In the genomic region with DNA sequence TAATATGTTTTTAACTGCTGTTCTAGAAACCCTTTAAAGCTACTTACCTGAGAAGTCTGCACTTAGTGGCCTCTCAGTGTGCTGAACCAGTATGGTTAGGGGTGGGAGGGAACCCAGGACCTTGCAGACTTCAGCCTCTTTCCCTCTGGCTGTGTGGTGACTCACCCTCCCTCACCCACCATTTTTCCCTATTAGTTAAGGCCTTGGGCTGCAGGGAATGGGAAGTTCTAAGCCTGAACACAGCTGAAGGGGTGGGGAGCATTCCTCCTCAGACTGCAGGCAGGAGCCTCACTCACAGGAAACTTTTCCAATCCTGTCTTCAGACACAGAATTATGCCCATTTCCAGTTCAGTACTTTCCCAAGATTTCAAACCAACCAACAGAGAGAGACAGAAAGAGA, we compare ENCODE assay signal across 8 mouse cellular contexts. TPM values are rescaled to one million over a fixed set of nuclear protein-coding genes. Genes with fewer than 3 reads are reported as not detected.
DNase-seq lines count a peak whose midpoint lies in the region; ATAC-seq and TF ChIP-seq lines count a peak whose summit lies in the region.

No protein-coding gene starts in this region.

- peak; percentile 28 for DNase-seq in kidney, adult 18-20 months
- DNase-seq in kidney, postnatal 4 days, result no peak
- peak; percentile 13 for DNase-seq in ES-CJ7 (ENCODE audit: low read depth, low spot score)
- DNase-seq in right cerebral cortex, postnatal 25 days, result no peak
- no peak for DNase-seq in midbrain, embryonic 14.5 days
- no peak for DNase-seq in right cerebral cortex, postnatal 14 days

- no peak overlapping the region for H3K4me3 ChIP-seq in cortical plate, adult 2 months (ENCODE audit: insufficient read depth, low read length)
- peak overlapping the region; percentile 86 for H3K4me3 ChIP-seq in liver, embryonic 12.5 days
- H3K4me3 ChIP-seq in midbrain, embryonic 14.5 days (replicated peaks; ENCODE audit: low read depth, low read length), result no peak overlapping the region

- peaks cover 40% of the 10 kb centered on the region for H3K36me3 ChIP-seq in liver, embryonic 12.5 days
- 0 out of 2 replicates have a peak, but pooled peaks cover 3% of the 10 kb centered on the region for H3K36me3 ChIP-seq in midbrain, embryonic 14.5 days (ENCODE audit: control insufficient read depth, insufficient read depth, low read length)

- peaks cover 6% of the 10 kb centered on the region for H3K4me1 ChIP-seq in cortical plate, adult 2 months (ENCODE audit: control insufficient read depth, insufficient read depth, low read length)
- H3K4me1 ChIP-seq in liver, embryonic 12.5 days, result peaks cover 78% of the 10 kb centered on the region
- H3K4me1 ChIP-seq in midbrain, embryonic 14.5 days (ENCODE audit: control insufficient read depth, insufficient read depth, low read length), result peaks cover 19% of the 10 kb centered on the region

- H3K9me3 ChIP-seq in liver, embryonic 12.5 days (replicated peaks), result no peaks in the 10 kb centered on the region
- no peaks in the 10 kb centered on the region for H3K9me3 ChIP-seq in midbrain, embryonic 14.5 days (ENCODE audit: control insufficient read depth, low read length)

- no peak for TF ChIP-seq CTCF in cortical plate, adult 2 months (IDR thresholded peaks at IDR 0.05; ENCODE audit: extremely low read depth, insufficient read depth, low read length)

- no peaks in the 10 kb centered on the region for H3K27me3 ChIP-seq in liver, embryonic 12.5 days (replicated peaks)
- H3K27me3 ChIP-seq in midbrain, embryonic 14.5 days (ENCODE audit: control insufficient read depth, insufficient read depth, low read length), result no peaks in the 10 kb centered on the region

- H3K9ac ChIP-seq in liver, embryonic 12.5 days, result peak overlapping the region; percentile 98
- H3K9ac ChIP-seq in midbrain, embryonic 14.5 days (replicated peaks; ENCODE audit: low read length), result no peak overlapping the region

- H3K27ac ChIP-seq in cortical plate, adult 2 months (ENCODE audit: insufficient read depth, low read length), result peak overlapping the region; percentile 48; the same call in 1 of the 2 replicates
- H3K27ac ChIP-seq in liver, embryonic 12.5 days, result peak overlapping the region; percentile 100
- no peak overlapping the region for H3K27ac ChIP-seq in midbrain, embryonic 14.5 days (replicated peaks; ENCODE audit: low read depth, low read length)

- no peak for TF ChIP-seq POLR2A in cortical plate, adult 2 months (IDR thresholded peaks at IDR 0.05; ENCODE audit: extremely low read depth, insufficient read depth, low read length)

- H3K4me2 ChIP-seq in liver, embryonic 12.5 days, result peak overlapping the region; percentile 71
- H3K4me2 ChIP-seq in midbrain, embryonic 14.5 days (ENCODE audit: low read length), result no peak overlapping the region

- no peak for ATAC-seq in liver, embryonic 12.5 days
- ATAC-seq in midbrain, embryonic 14.5 days (ENCODE audit: low FRiP score, low TSS enrichment), result no peak

RNA-seq across cellular contexts. Expression of a gene that starts 3.1 kb away (rescaled TPM):
- 258 and 294 TPM in 2 replicates for polyA plus RNA-seq in cortical plate, adult 2 months (2012; rRNA removed)
- 5,938 and 5,957 TPM in 2 replicates for polyA plus RNA-seq in liver, embryonic 12.5 days (2016; fragmentation: Nextera tagmentation; extraction: Ambion mirVana)
- polyA plus RNA-seq in midbrain, embryonic 14.5 days (2014; fragmentation: Nextera tagmentation; extraction: Ambion mirVana), result 476 and 480 TPM in 2 replicates

RNA-seq across cellular contexts. Expression of a gene that starts 5.9 kb away (rescaled TPM):
- polyA plus RNA-seq in cortical plate, adult 2 months (2012; rRNA removed), result 114 and 116 TPM in 2 replicates
- 87.4 and 92.1 TPM in 2 replicates for polyA plus RNA-seq in liver, embryonic 12.5 days (2016; fragmentation: Nextera tagmentation; extraction: Ambion mirVana)
- 113 and 144 TPM in 2 replicates for polyA plus RNA-seq in midbrain, embryonic 14.5 days (2014; fragmentation: Nextera tagmentation; extraction: Ambion mirVana)

RNA-seq across cellular contexts. Expression of a gene that starts 35.8 kb away (rescaled TPM):
- 53.0 and 55.6 TPM in 2 replicates for polyA plus RNA-seq in cortical plate, adult 2 months (2012; rRNA removed)
- polyA plus RNA-seq in liver, embryonic 12.5 days (2016; fragmentation: Nextera tagmentation; extraction: Ambion mirVana), result 13.4 TPM in 2 replicates
- polyA plus RNA-seq in midbrain, embryonic 14.5 days (2014; fragmentation: Nextera tagmentation; extraction: Ambion mirVana), result 52.3 and 56.3 TPM in 2 replicates

RNA-seq across cellular contexts. Expression of a gene that starts 35.9 kb away (rescaled TPM):
- polyA plus RNA-seq in cortical plate, adult 2 months (2012; rRNA removed), result 167 and 176 TPM in 2 replicates
- polyA plus RNA-seq in liver, embryonic 12.5 days (2016; fragmentation: Nextera tagmentation; extraction: Ambion mirVana), result 249 and 259 TPM in 2 replicates
- 217 and 224 TPM in 2 replicates for polyA plus RNA-seq in midbrain, embryonic 14.5 days (2014; fragmentation: Nextera tagmentation; extraction: Ambion mirVana)

RNA-seq across cellular contexts. Expression of a gene that starts 45.1 kb away (rescaled TPM):
- polyA plus RNA-seq in cortical plate, adult 2 months (2012; rRNA removed), result 54.1 and 55.0 TPM in 2 replicates
- polyA plus RNA-seq in liver, embryonic 12.5 days (2016; fragmentation: Nextera tagmentation; extraction: Ambion mirVana), result 10.9 and 12.9 TPM in 2 replicates
- polyA plus RNA-seq in midbrain, embryonic 14.5 days (2014; fragmentation: Nextera tagmentation; extraction: Ambion mirVana), result 23.2 and 23.5 TPM in 2 replicates

Comparison
In these comparisons a context has a peak if more than half of its experiments do, and no peak if none do; other contexts are left out.
1. DNase-seq: peak in kidney, adult 18-20 months (single experiment) and ES-CJ7 (single experiment); none in kidney, postnatal 4 days (0 of 2), right cerebral cortex, postnatal 25 days (single experiment), midbrain, embryonic 14.5 days (single experiment) and right cerebral cortex, postnatal 14 days (single experiment).
2. RNA of a gene that starts 3.1 kb away (polyA plus RNA-seq): 5,938 to 5,957 TPM in liver, embryonic 12.5 days; 476 to 480 TPM in midbrain, embryonic 14.5 days and 258 to 294 TPM in cortical plate, adult 2 months; every median in the first group is over 10 times any median in the second.